Mouse (Mus musculus) kidney, adult 2 months (tissue): ENCODE measurements around the gene Cbln3. TPM values are rescaled to one million over a fixed set of nuclear protein-coding genes. Genes with fewer than 3 reads are reported as not detected.
A peak's percentile ranks its signal among the peaks of the same experiment; 100 is the strongest.

Experiments
- DNase-seq: peaks from one replicate; pipeline ENCODE4 v3.0.0; 2021
- H3K27ac ChIP-seq: fragments of 200-500 bp; 2 replicates; pipeline ENCODE4 v1.5.1; 2012; ENCODE audit warnings: low read depth, low read length, control low read depth, inconsistent platforms; ENCODE audit not compliant: insufficient read depth
- H3K27me3 ChIP-seq: fragments of 200-500 bp; replicated peaks from 2 replicates; pipeline ENCODE4 v1.6.1; 2012; ENCODE audit warnings: mild to moderate bottlenecking, moderate library complexity, low read length, inconsistent platforms; ENCODE audit not compliant: control insufficient read depth, insufficient read depth
- H3K36me3 ChIP-seq: fragments of 200-500 bp; 2 replicates; pipeline ENCODE4 v1.6.1; 2012; ENCODE audit warnings: mild to moderate bottlenecking, moderate library complexity, low read length, inconsistent platforms; ENCODE audit not compliant: control insufficient read depth, insufficient read depth
- H3K4me1 ChIP-seq: fragments of 200-500 bp; 2 replicates; pipeline ENCODE4 v1.6.1; 2011; ENCODE audit warnings: low read length; ENCODE audit not compliant: control insufficient read depth, insufficient read depth
- H3K4me3 ChIP-seq: fragments of 200-500 bp; 2 replicates; pipeline ENCODE4 v1.5.1; 2011; ENCODE audit warnings: mild to moderate bottlenecking, low read depth, low read length, control low read depth; ENCODE audit not compliant: insufficient read depth
- CTCF ChIP-seq: fragments of 200-500 bp; conservative IDR thresholded peaks from 2 replicates; pipeline ENCODE4 v1.5.1; 2011; ENCODE audit warnings: low read depth, mild to moderate bottlenecking, control low read depth, low read length, moderate library complexity, mixed read lengths; ENCODE audit not compliant: insufficient read depth, insufficient read length
- POLR2A ChIP-seq: fragments of 200-500 bp; IDR thresholded peaks from one replicate; pipeline ENCODE4 v1.6.1; 2011; ENCODE audit warnings: low read depth, low read length, control low read depth
- WGBS: fragments of 180-500 bp; shearing (Covaris S2); methylation state at CpG from one replicate; pipeline ENCODE4 v1.1.7; 2018; 5-methylcytosine and 5-hydroxymethylcytosine counted together
- polyA plus RNA-seq: library from polyadenylated mRNA; depleted of rRNA; stranded (reverse); fragments of >200 nt; gene quantifications from 2 replicates; pipeline ENCODE4 v1.2.3, GENCODE M21; 2012

Gene Cbln3
- polyA plus RNA-seq, 1 experiment: 0.13 TPM

- 5% methylated on average over 9 of the region's 9 CpGs for WGBS
- H3K27ac ChIP-seq: peak overlapping the region; percentile 22
- no peaks in the 10 kb centered on the region for H3K27me3 ChIP-seq
- H3K36me3 ChIP-seq: no peaks in the 10 kb centered on the region
- peak overlapping the region; percentile 70 for H3K4me3 ChIP-seq
- peak; percentile 29 for DNase-seq
- peaks cover 8% of the 10 kb centered on the region; the same call in 1 of the 2 replicates for H3K4me1 ChIP-seq
- no peak for TF ChIP-seq CTCF
- TF ChIP-seq POLR2A: no peak
These were observed 29.6 kb downstream of the Cbln3 start for GRCm38 (mm10) chr14:55854406-55855100.

GRCm38 (mm10) chr14:55853621-55854285 is 30.4 kb downstream of the Cbln3 start, which contains the start of gene Nynrin:
Gene Nynrin, plus strand, starts transcription at chr14:55854010.
- no peaks in the 10 kb centered on the region for H3K27me3 ChIP-seq
- H3K4me3 ChIP-seq: peak within 1 kb of the TSS; percentile 70
- no peak for TF ChIP-seq POLR2A
- no peak for TF ChIP-seq CTCF
- peaks cover 8% of the 10 kb centered on the region; the same call in 1 of the 2 replicates for H3K4me1 ChIP-seq
- DNase-seq: peak; percentile 69
- H3K36me3 ChIP-seq: no peaks in the 10 kb centered on the region
- peak within 1 kb of the TSS; percentile 22 for H3K27ac ChIP-seq
- 6% methylated on average over 29 of the region's 33 CpGs for WGBS

- Histone ChIP-seq H3K36me3 (no peaks in the 10 kb centered on the region), H3K4me1 (peaks cover 8% of the 10 kb centered on the region; the same call in 1 of the 2 replicates), H3K4me3 (peak overlapping the region; percentile 70; the same call in 1 of the 2 replicates), H3K27ac (no peak overlapping the region), H3K27me3 (no peaks in the 10 kb centered on the region)
- TF ChIP-seq POLR2A (no peak), CTCF (no peak)
- 37% methylated on average over 11 of the region's 11 CpGs for WGBS
- DNase-seq: no peak
These were observed 31.3 kb downstream of the Cbln3 start for GRCm38 (mm10) chr14:55852646-55853551.

- Histone ChIP-seq H3K36me3 (no peaks in the 10 kb centered on the region), H3K27me3 (no peaks in the 10 kb centered on the region), H3K4me1 (peaks cover 13% of the 10 kb centered on the region; the same call in 1 of the 2 replicates), H3K27ac (no peak overlapping the region), H3K4me3 (no peak overlapping the region)
- 78% methylated on average over 6 of the region's 6 CpGs for WGBS
- TF ChIP-seq CTCF (no peak), POLR2A (no peak)
- no peak for DNase-seq
These were observed 33.3 kb downstream of the Cbln3 start for GRCm38 (mm10) chr14:55850885-55851284.

GRCm38 (mm10) chr14:55845506-55846294 is 38.5 kb downstream of the Cbln3 start:
- H3K27ac ChIP-seq: no peak overlapping the region
- 51% methylated on average over 9 of the region's 9 CpGs for WGBS
- no peaks in the 10 kb centered on the region for H3K36me3 ChIP-seq
- no peaks in the 10 kb centered on the region for H3K27me3 ChIP-seq
- peak; percentile 80 for DNase-seq
- TF ChIP-seq CTCF: no peak
- no peak for TF ChIP-seq POLR2A
- peaks cover 6% of the 10 kb centered on the region; the same call in 1 of the 2 replicates for H3K4me1 ChIP-seq
- no peak overlapping the region for H3K4me3 ChIP-seq

- no peak overlapping the region for H3K4me3 ChIP-seq
- no peaks in the 10 kb centered on the region for H3K36me3 ChIP-seq
- TF ChIP-seq POLR2A (no peak), CTCF (peak; percentile 24; the same call in 1 of the 2 replicates)
- no peaks in the 10 kb centered on the region for H3K27me3 ChIP-seq
- DNase-seq: peak; percentile 18
- 89% methylated on average over 4 of the region's 4 CpGs for WGBS
- H3K27ac ChIP-seq: no peak overlapping the region
- H3K4me1 ChIP-seq: peaks cover 6% of the 10 kb centered on the region; the same call in 1 of the 2 replicates
These were observed 41.4 kb downstream of the Cbln3 start for GRCm38 (mm10) chr14:55842794-55843193.
